Mouse (Mus musculus) cortical plate, adult 2 months (tissue): Measurements from ENCODE around the gene Cptp.

ENCODE experiments used
- CTCF ChIP-seq: fragments of 200-500 bp; IDR thresholded peaks from 2 replicates; pipeline ENCODE4 v1.5.1; 2011; ENCODE audit warnings: mild to moderate bottlenecking, control low read depth, low read length; ENCODE audit not compliant: insufficient read depth; ENCODE audit errors: extremely low read depth
- POLR2A ChIP-seq: fragments of 200-500 bp; IDR thresholded peaks from 2 replicates; pipeline ENCODE4 v1.6.1; 2011; ENCODE audit warnings: mild to moderate bottlenecking, low read length, control low read depth; ENCODE audit not compliant: insufficient read depth; ENCODE audit errors: extremely low read depth

- no peak for TF ChIP-seq CTCF
- TF ChIP-seq POLR2A, result no peak
Measured at GRCm38 (mm10) chr4:155895826-155896225, 26.6 kb upstream of the Cptp start.
